Mouse (Mus musculus) lung, embryonic 15.5 days (tissue): ENCODE results near the gene Acsf2. TPM values are rescaled to one million over a fixed set of nuclear protein-coding genes. Genes with fewer than 3 reads are reported as not detected.

ENCODE experiments used
- ATAC-seq: fragments of 200-750 bp; cut with Nextera tagmentation; 2 replicates; pipeline ENCODE4 v1.8.0; 2017; ENCODE audit warnings: moderate number of reproducible peaks, borderline replicate concordance; ENCODE audit not compliant: low FRiP score, low TSS enrichment; ENCODE audit errors: extremely low read depth
- H3K27ac ChIP-seq: fragments of 300-500 bp; sonication (generic); 2 replicates; pipeline ENCODE4 v1.5.1; 2015; ENCODE audit warnings: moderate library complexity, mild to moderate bottlenecking, inconsistent platforms
- H3K27me3 ChIP-seq: fragments of 300-500 bp; sonication (generic); 2 replicates; pipeline ENCODE4 v1.6.1; 2015; ENCODE audit warnings: inconsistent platforms
- H3K36me3 ChIP-seq: fragments of 300-500 bp; sonication (generic); 2 replicates; pipeline ENCODE4 v1.6.1; 2015; ENCODE audit warnings: inconsistent platforms
- H3K4me1 ChIP-seq: fragments of 300-500 bp; sonication (generic); 2 replicates; pipeline ENCODE4 v1.6.1; 2015; ENCODE audit warnings: inconsistent platforms
- H3K4me2 ChIP-seq: fragments of 300-500 bp; sonication (generic); 2 replicates; pipeline ENCODE4 v1.6.1; 2015; ENCODE audit warnings: inconsistent platforms, mild to moderate bottlenecking, moderate library complexity
- H3K4me3 ChIP-seq: fragments of 300-500 bp; sonication (generic); 2 replicates; pipeline ENCODE4 v1.5.1; 2015; ENCODE audit warnings: mild to moderate bottlenecking, inconsistent platforms
- H3K9ac ChIP-seq: fragments of 300-500 bp; sonication (generic); 2 replicates; pipeline ENCODE4 v1.6.1; 2015; ENCODE audit warnings: inconsistent platforms
- H3K9me3 ChIP-seq: fragments of 300-500 bp; sonication (generic); 2 replicates; pipeline ENCODE4 v1.6.1; 2016; ENCODE audit warnings: inconsistent platforms
- WGBS: fragments of 180-500 bp; shearing (Covaris S2); methylation state at CpG from one replicate; pipeline ENCODE4 v1.1.7; 2015; 5-methylcytosine and 5-hydroxymethylcytosine counted together
- polyA plus RNA-seq: library from polyadenylated mRNA; unstranded; fragments of >200 nt; fragmentation: Nextera tagmentation; extraction: Ambion mirVana; gene quantifications from 2 replicates; pipeline ENCODE4 v1.2.1, GENCODE M21; 2015

The Acsf2 gene
- polyA plus RNA-seq, 1 experiment from 2014 or later = 6.8 TPM

GRCm38 (mm10) chr11:94543344-94543743 lies 58.3 kb downstream of the Acsf2 start:
- no peak for ATAC-seq
- Histone ChIP-seq H3K4me2 (no peak overlapping the region), H3K9ac (no peak overlapping the region), H3K4me3 (no peak overlapping the region), H3K36me3 (no peaks in the 10 kb centered on the region), H3K27ac (no peak overlapping the region), H3K9me3 (no peaks in the 10 kb centered on the region), H3K4me1 (peaks cover 10% of the 10 kb centered on the region), H3K27me3 (no peaks in the 10 kb centered on the region)
- WGBS = 86% methylated on average over 12 of the region's 12 CpGs

DNA sequence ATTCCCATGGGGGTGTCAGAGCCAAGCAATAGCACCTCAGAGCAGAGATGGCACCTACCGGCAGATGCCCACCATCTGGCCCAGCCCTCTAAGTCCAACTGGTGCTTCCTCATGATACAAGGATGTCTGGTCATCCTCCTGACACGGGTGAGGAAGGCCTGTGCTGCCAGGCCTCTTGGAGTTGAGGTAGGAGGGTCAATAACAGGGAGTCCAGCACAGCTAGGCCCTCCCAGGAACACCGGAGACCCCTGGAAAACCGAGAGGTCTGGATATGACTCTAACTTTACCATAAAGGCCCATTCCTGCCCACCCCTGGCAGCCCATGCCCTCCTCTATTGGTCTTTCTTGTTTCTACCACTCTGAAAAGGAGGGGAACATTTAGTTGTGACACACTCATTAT lies 59.3 kb downstream of the Acsf2 start:
- WGBS = 83% methylated on average over 4 of the region's 4 CpGs
- Histone ChIP-seq H3K36me3 (no peaks in the 10 kb centered on the region), H3K9me3 (no peaks in the 10 kb centered on the region), H3K27me3 (no peaks in the 10 kb centered on the region), H3K4me1 (peaks cover 4% of the 10 kb centered on the region; the same call in 1 of the 2 replicates), H3K9ac (no peak overlapping the region), H3K4me3 (no peak overlapping the region), H3K4me2 (no peak overlapping the region), H3K27ac (no peak overlapping the region)
- no peak for ATAC-seq

DNA sequence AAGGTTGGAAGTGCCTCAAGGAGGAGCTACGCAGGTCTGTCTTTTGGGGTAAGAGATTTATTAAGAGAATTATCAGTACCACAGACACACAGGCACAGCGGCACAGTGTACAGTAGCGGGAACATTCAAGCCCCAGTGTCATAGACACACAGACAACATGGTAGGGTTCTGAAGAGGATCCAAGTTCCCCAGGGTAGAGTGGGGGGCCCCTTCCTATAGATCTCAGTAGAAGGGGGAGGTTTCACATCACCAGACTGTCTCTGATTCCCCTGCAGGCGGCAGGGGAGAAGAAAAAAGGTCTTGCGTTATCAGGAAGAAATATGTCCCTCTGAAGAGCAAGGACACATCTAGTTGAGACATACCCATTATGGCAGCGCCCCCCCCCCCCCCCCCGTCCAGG lies 61.9 kb downstream of the Acsf2 start:
- no peak for ATAC-seq
- no peaks in the 10 kb centered on the region for H3K27me3 ChIP-seq
- H3K4me1 ChIP-seq = peaks cover 4% of the 10 kb centered on the region; the same call in 1 of the 2 replicates
- no peak overlapping the region for H3K4me2 ChIP-seq
- no peak overlapping the region for H3K4me3 ChIP-seq
- H3K9ac ChIP-seq = no peak overlapping the region
- no peaks in the 10 kb centered on the region for H3K36me3 ChIP-seq
- WGBS = 68% methylated on average over 7 of the region's 7 CpGs
- H3K9me3 ChIP-seq = no peaks in the 10 kb centered on the region
- no peak overlapping the region for H3K27ac ChIP-seq

- H3K4me2 ChIP-seq = no peak overlapping the region
- 52% methylated on average over 8 of the region's 8 CpGs for WGBS
- ATAC-seq = no peak
- H3K36me3 ChIP-seq = no peaks in the 10 kb centered on the region
- H3K9ac ChIP-seq = no peak overlapping the region
- H3K4me1 ChIP-seq = peaks cover 2% of the 10 kb centered on the region; the same call in 1 of the 2 replicates
- no peak overlapping the region for H3K4me3 ChIP-seq
- H3K27me3 ChIP-seq = no peaks in the 10 kb centered on the region
- H3K9me3 ChIP-seq = no peaks in the 10 kb centered on the region
- no peak overlapping the region for H3K27ac ChIP-seq
Measured at GRCm38 (mm10) chr11:94538733-94539292, 62.9 kb downstream of the Acsf2 start.

DNA sequence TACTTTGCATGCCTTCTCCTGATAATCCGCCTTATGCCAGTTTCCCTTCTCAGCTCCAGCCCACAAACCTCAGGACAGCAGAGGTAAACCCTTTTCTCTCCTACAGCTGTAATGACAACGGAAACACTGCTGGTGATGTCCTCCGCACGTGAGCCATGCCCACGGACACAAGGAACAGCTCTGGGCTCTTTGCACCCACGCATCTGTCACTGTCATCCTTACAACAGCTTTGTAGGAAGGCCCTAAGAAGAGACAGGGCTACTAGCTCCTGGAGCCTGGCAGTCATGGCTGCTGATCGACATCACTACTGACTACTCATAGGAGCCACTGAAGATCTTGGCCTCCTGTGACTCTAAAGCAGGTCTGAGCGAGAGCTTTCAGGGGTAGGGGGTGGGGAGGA lies 68.5 kb downstream of the Acsf2 start:
- no peak for ATAC-seq
- Histone ChIP-seq H3K4me2 (no peak overlapping the region), H3K9ac (no peak overlapping the region), H3K4me1 (no peaks in the 10 kb centered on the region), H3K36me3 (no peaks in the 10 kb centered on the region), H3K27me3 (no peaks in the 10 kb centered on the region), H3K9me3 (no peaks in the 10 kb centered on the region), H3K27ac (no peak overlapping the region), H3K4me3 (no peak overlapping the region)
- 65% methylated on average over 8 of the region's 8 CpGs for WGBS

GRCm38 (mm10) chr11:94528879-94529278 lies 72.8 kb downstream of the Acsf2 start:
- Histone ChIP-seq H3K36me3 (no peaks in the 10 kb centered on the region), H3K9ac (no peak overlapping the region), H3K27me3 (no peaks in the 10 kb centered on the region), H3K27ac (no peak overlapping the region), H3K4me1 (no peaks in the 10 kb centered on the region), H3K4me2 (no peak overlapping the region), H3K4me3 (no peak overlapping the region), H3K9me3 (no peaks in the 10 kb centered on the region)
- ATAC-seq = no peak
- 41% methylated on average over 3 of the region's 3 CpGs for WGBS

DNA sequence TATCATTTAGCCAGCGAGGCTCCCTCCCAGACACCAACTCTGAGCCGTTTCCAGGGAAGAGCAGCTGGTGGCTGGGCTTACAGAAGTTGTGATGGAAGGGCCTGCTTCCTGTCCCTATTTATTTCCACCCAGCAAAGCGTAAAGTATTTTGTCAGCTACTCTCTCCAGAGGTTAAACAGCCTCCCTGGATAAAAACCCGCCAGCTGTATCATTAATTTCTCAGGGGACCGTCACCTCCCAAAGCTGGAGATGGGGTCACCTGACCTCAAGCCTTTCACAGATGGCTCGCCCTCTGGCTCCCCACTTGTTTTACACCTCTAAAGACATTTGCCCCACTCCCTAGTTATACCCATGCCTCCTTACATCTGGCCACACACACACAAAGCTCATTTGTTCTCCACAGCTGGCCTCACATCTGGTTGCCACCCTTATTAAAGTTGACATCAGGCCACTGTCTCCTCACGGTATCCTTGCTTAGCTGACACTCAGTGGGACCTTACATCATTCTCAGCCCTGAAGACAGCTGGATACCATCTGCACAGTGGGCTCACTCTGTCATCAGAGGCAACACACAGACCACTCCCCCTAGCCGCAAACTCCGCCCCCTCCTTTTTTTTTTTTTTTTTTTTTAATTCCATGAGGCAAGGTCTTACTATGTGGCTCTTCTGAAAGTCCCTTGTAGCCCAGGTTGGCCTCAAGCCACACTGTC lies 75.3 kb downstream of the Acsf2 start:
- WGBS = 39% methylated on average over 9 of the region's 9 CpGs
- H3K27ac ChIP-seq = no peak overlapping the region
- H3K36me3 ChIP-seq = no peaks in the 10 kb centered on the region
- H3K4me3 ChIP-seq = no peak overlapping the region
- peak; percentile 62; the same call in 1 of the 2 replicates for ATAC-seq
- 0 out of 2 replicates have a peak, but pooled peaks cover 10% of the 10 kb centered on the region for H3K4me1 ChIP-seq
- H3K9me3 ChIP-seq = no peaks in the 10 kb centered on the region
- no peak overlapping the region for H3K9ac ChIP-seq
- H3K4me2 ChIP-seq = no peak overlapping the region
- no peaks in the 10 kb centered on the region for H3K27me3 ChIP-seq

DNA sequence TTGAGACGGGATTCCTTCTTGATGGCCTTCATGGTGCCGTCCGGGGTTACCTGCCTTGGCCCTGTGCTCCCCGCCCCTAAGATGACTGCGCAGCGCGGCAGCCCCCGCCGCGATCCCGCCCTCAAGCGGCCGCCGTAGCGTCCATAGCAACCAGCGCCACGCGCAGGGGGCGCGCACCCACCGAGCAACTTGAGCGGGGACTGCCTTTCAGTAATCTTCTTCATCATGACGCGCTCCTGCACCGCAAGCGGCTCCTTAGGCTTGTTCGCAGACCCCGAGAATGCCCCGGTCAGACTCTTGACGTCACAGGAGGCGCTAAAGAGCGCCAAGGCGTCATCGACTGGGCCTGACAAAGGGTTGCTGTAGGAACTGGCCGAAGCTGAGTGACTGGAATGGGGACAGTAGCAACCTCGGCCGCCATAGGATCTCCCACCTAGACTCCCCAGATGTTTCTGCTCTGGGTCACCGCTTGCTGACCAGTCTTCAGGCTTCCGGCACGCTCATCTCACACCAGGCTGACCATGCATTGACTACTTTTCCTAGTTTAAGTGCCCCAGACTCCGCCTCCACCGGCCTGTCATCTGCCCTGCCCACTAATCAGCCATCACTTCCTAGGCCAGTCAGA lies 80.3 kb downstream of the Acsf2 start, which contains the start of gene Mycbpap:
Mycbpap (minus strand) TSS at position 524 of the 625 bp plus-strand sequence.
- peak within 1 kb of the TSS; percentile 46 for H3K9ac ChIP-seq
- H3K4me3 ChIP-seq = peak within 1 kb of the TSS; percentile 52
- 0 out of 2 replicates have a peak, but pooled peaks cover 21% of the 10 kb centered on the region for H3K4me1 ChIP-seq
- H3K36me3 ChIP-seq = no peaks in the 10 kb centered on the region
- H3K27ac ChIP-seq = 0 out of 2 replicates have a peak within 1 kb of the TSS, but pooled peaks have one; percentile 0
- no peaks in the 10 kb centered on the region for H3K9me3 ChIP-seq
- WGBS = under 1% methylated on average over 42 of the region's 42 CpGs
- peak; percentile 72; the same call in 1 of the 2 replicates for ATAC-seq
- no peaks in the 10 kb centered on the region for H3K27me3 ChIP-seq
- H3K4me2 ChIP-seq = peak within 1 kb of the TSS; percentile 85

GRCm38 (mm10) chr11:94513452-94513851 lies 88.2 kb downstream of the Acsf2 start:
- Histone ChIP-seq H3K27ac (no peak overlapping the region), H3K36me3 (no peaks in the 10 kb centered on the region), H3K9ac (no peak overlapping the region), H3K4me2 (no peak overlapping the region), H3K4me3 (no peak overlapping the region), H3K4me1 (0 out of 2 replicates have a peak, but pooled peaks cover 8% of the 10 kb centered on the region), H3K27me3 (no peaks in the 10 kb centered on the region), H3K9me3 (no peaks in the 10 kb centered on the region)
- ATAC-seq = peak; percentile 52; the same call in 1 of the 2 replicates
- WGBS = 19% methylated on average over 9 of the region's 9 CpGs

DNA sequence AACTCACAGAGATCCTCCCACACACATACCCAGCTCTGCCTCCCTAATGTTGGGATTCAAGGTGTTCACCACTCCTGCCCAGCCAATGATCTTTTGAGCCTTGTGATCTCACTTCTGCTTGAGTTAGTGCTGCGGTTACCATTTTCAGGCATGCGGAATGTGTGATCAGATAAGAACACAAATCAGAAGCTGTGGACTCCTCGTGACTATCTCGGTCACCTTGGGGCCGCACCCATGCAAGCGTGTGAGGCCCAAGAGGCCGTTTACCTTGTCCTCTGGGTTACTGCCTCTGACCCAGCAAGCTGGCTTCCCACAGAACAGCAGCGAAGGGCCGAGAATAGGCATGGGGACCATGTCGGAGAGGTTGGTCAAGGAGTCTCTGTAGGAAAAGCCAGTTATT lies 92.7 kb downstream of the Acsf2 start:
- whole genome bisulfite sequencing = 55% methylated on average over 10 of the region's 10 CpGs

More for the DNA sequence above, 92.7 kb downstream of the Acsf2 start:
- Histone ChIP-seq H3K9me3 (no peaks in the 10 kb centered on the region), H3K27ac (no peak overlapping the region), H3K9ac (no peak overlapping the region), H3K4me2 (no peak overlapping the region), H3K4me1 (0 out of 2 replicates have a peak, but pooled peaks cover 2% of the 10 kb centered on the region), H3K4me3 (no peak overlapping the region), H3K27me3 (no peaks in the 10 kb centered on the region), H3K36me3 (no peaks in the 10 kb centered on the region)
- ATAC-seq = no peak
